Mouse (Mus musculus) CH12.LX (cell line): ENCODE measurements around the gene Htra3. TPM values are rescaled to one million over a fixed set of nuclear protein-coding genes. Genes with fewer than 3 reads are reported as not detected.
A peak's percentile ranks its signal among the peaks of the same experiment; 100 is the strongest.

ENCODE experiments used
- DNase-seq: peaks from one replicate; pipeline ENCODE4 v3.0.0-alpha.2; 2013; ENCODE audit errors: extremely low read depth
- H3K27ac ChIP-seq: 2 replicates; pipeline ENCODE4 v1.5.1; 2012; ENCODE audit warnings: low read depth, mild to moderate bottlenecking, control low read depth, moderate library complexity; ENCODE audit not compliant: insufficient read depth
- H3K27me3 ChIP-seq: replicated peaks from 2 replicates; pipeline ENCODE3; 2012; ENCODE audit warnings: inconsistent platforms
- H3K36me3 ChIP-seq, 2 experiments: replicated peaks in 1 of 2; 2 replicates each; pipeline versions ENCODE3 to v1.6.1; 2012; ENCODE audit warnings: inconsistent platforms in 1 of 2, low read length in 1 of 2, mild to moderate bottlenecking in 1 of 2, mixed read lengths in 1 of 2, moderate library complexity in 1 of 2; ENCODE audit not compliant: control insufficient read depth in 1 of 2, insufficient read depth in 1 of 2
- H3K4me1 ChIP-seq, 2 experiments: 2 replicates each; pipeline ENCODE4 v1.6.1; 2012; ENCODE audit warnings: inconsistent platforms in 1 of 2, moderate library complexity in 1 of 2; ENCODE audit not compliant: insufficient read depth in 2 of 2, control insufficient read depth in 1 of 2
- H3K4me2 ChIP-seq: 2 replicates; pipeline ENCODE4 v1.6.1; 2012; ENCODE audit warnings: low read depth, mild to moderate bottlenecking, control low read depth; ENCODE audit not compliant: poor library complexity, insufficient read depth, severe bottlenecking
- H3K4me3 ChIP-seq, 3 experiments: fragments of 150-350 bp in 1 of 3; sonication (generic) in 1 of 3; replicated peaks in 1 of 3; 2 replicates each; pipeline versions ENCODE3 to v1.5.1; 2011 to 2012; ENCODE audit warnings: low read depth in 2 of 3, low read length in 2 of 3, mild to moderate bottlenecking in 2 of 3, moderate library complexity in 2 of 3, control low read depth in 1 of 3, improper control_type of control experiment in 1 of 3, inconsistent platforms in 1 of 3, mixed read lengths in 1 of 3; ENCODE audit not compliant: poor library complexity in 1 of 3
- H3K79me2 ChIP-seq: replicated peaks from 2 replicates; pipeline ENCODE4 v1.6.1; 2012; ENCODE audit warnings: mild to moderate bottlenecking, moderate library complexity; ENCODE audit not compliant: control insufficient read depth, poor library complexity, insufficient read depth, severe bottlenecking; ENCODE audit errors: extremely low read depth
- H3K9ac ChIP-seq: 2 replicates; pipeline ENCODE4 v1.6.1; 2012; ENCODE audit warnings: low read depth, mild to moderate bottlenecking, control low read depth, moderate library complexity; ENCODE audit not compliant: insufficient read depth
- H3K9me3 ChIP-seq: replicated peaks from 2 replicates; pipeline ENCODE3; 2012; ENCODE audit warnings: low read length, inconsistent platforms, mixed read lengths
- E2F4 ChIP-seq: IDR thresholded peaks from 2 replicates; pipeline ENCODE4 v1.6.1; 2011; ENCODE audit warnings: low read depth, low read length, improper control_type of control experiment; ENCODE audit not compliant: insufficient replicate concordance
- IRF4 ChIP-seq: IDR thresholded peaks from 2 replicates; pipeline ENCODE4 v1.6.1; 2014; ENCODE audit warnings: low read depth, mild to moderate bottlenecking, inconsistent platforms, low read length, improper control_type of control experiment
- JUN ChIP-seq: IDR thresholded peaks from 2 replicates; pipeline ENCODE4 v1.6.1; 2011; ENCODE audit warnings: low read depth, mild to moderate bottlenecking, low read length, improper control_type of control experiment, moderate library complexity; ENCODE audit not compliant: insufficient read depth
- JUND ChIP-seq: conservative IDR thresholded peaks from 2 replicates; pipeline ENCODE4 v1.6.1; 2011; ENCODE audit warnings: low read depth, low read length, improper control_type of control experiment
- KAT2A ChIP-seq: IDR thresholded peaks from 2 replicates; pipeline ENCODE4 v1.6.1; 2012; ENCODE audit warnings: low read length, improper control_type of control experiment, inconsistent platforms; ENCODE audit not compliant: insufficient replicate concordance
- MAFK ChIP-seq: IDR thresholded peaks from 2 replicates; pipeline ENCODE4 v1.6.1; 2011; ENCODE audit warnings: low read length, improper control_type of control experiment; ENCODE audit not compliant: insufficient replicate concordance
- MAZ ChIP-seq: IDR thresholded peaks from 2 replicates; pipeline ENCODE4 v1.6.1; 2012; ENCODE audit warnings: low read depth, mild to moderate bottlenecking, inconsistent platforms, low read length, improper control_type of control experiment, moderate library complexity
- MXI1 ChIP-seq: IDR thresholded peaks from 2 replicates; pipeline ENCODE4 v1.6.1; 2011; ENCODE audit warnings: mild to moderate bottlenecking, low read depth, low read length, improper control_type of control experiment
- POLR2A ChIP-seq: IDR thresholded peaks from 2 replicates; pipeline ENCODE4 v1.6.1; 2011; ENCODE audit warnings: low read depth, mild to moderate bottlenecking, improper control_type of control experiment, low read length
- RCOR1 ChIP-seq: conservative IDR thresholded peaks from 2 replicates; pipeline ENCODE4 v1.6.1; 2012; ENCODE audit warnings: low read depth, mild to moderate bottlenecking, inconsistent platforms, low read length, improper control_type of control experiment
- SIN3A ChIP-seq: IDR thresholded peaks from 2 replicates; pipeline ENCODE4 v1.6.1; 2012; ENCODE audit warnings: low read length, improper control_type of control experiment, inconsistent platforms
- TCF12 ChIP-seq: IDR thresholded peaks from 2 replicates; pipeline ENCODE4 v1.6.1; 2014; ENCODE audit warnings: low read depth, mild to moderate bottlenecking, inconsistent platforms, low read length, improper control_type of control experiment
- ZC3H11A ChIP-seq: IDR thresholded peaks from 2 replicates; pipeline ENCODE4 v1.6.1; 2012; ENCODE audit warnings: low read depth, mild to moderate bottlenecking, inconsistent platforms, low read length, improper control_type of control experiment
- ZNF384 ChIP-seq: IDR thresholded peaks from 2 replicates; pipeline ENCODE4 v1.6.1; 2012; ENCODE audit warnings: low read depth, low read length, improper control_type of control experiment, inconsistent platforms
- dilution Hi-C: fragments of 300-500 bp; cut with MboI; formaldehyde crosslinking; loops from 2 replicates; pipeline ENCODE4 v1.14.3; 2020; ENCODE audit warnings: low sequenced_read_pairs; ENCODE audit not compliant: extremely low pct_unique_long_range_greater_than_20kb, extremely low pct_ligation_motif_present
- in situ Hi-C: fragments of 300-500 bp; cut with MboI; formaldehyde crosslinking; loops from 3 replicates; pipeline ENCODE4 v1.14.3; 2019; ENCODE audit warnings: low sequenced_read_pairs, low pct_ligation_motif_present, low pct_unique_long_range_greater_than_20kb, mixed read lengths
- polyA plus RNA-seq: library from polyadenylated mRNA; unstranded; fragments of >175 nt; gene quantifications from 2 replicates; pipeline ENCODE4 v1.2.1, GENCODE M21; 2012; ENCODE audit warnings: low read depth; ENCODE audit not compliant: insufficient read length
- total RNA-seq, 2 experiments: library from RNA; depleted of rRNA; stranded (reverse); fragments of 300-350 nt in 1 of 2; fragments of >200 nt in 1 of 2; gene quantifications; 2 replicates each; pipeline ENCODE4 v1.2.3; 2012 to 2014

The Htra3 gene
- total and polyA plus RNA-seq, 3 experiments, result not detected

DNA sequence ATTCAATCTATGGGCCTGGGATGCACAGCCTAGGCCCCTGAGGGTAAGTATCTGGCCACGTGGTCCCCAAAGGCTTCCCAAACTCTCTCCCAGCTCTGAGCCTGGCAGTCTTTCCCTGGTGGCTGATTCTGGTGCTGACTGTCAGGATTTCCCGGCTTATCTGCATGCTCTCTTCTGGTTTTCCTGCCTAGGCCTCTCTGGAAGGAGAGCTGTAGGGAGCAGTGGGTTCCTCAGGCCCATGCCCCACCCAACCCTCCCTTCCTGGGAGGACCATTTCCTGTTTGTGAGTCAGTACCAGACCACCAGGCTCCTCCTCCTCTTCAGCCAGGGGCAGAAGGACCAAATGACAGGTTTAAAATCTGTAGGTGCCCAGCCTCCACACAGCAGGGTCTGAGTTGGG, 43.1 kb upstream of the Htra3 start:
- peaks cover 0 to 28% of the 10 kb centered on the region in 2 experiments for H3K36me3 ChIP-seq
- in situ Hi-C loops, result loop anchor here (5.0 kb wide), 1 partner anchor 35 kb away; the partner anchor contains the start of gene Ablim2
- H3K27me3 ChIP-seq, result no peaks in the 10 kb centered on the region
- no peak overlapping the region for H3K4me2 ChIP-seq
- H3K4me3 ChIP-seq, result no peak overlapping the region
- H3K79me2 ChIP-seq, result no peaks in the 10 kb centered on the region
- no peaks in the 10 kb centered on the region for H3K9me3 ChIP-seq
- peaks cover 3 to 53% of the 10 kb centered on the region in 2 experiments for H3K4me1 ChIP-seq
- H3K27ac ChIP-seq, result no peak overlapping the region
- dilution Hi-C loops, result no loop called here
- TF ChIP-seq MAFK (no peak), MXI1 (no peak), IRF4 (no peak), JUND (no peak), MAZ (no peak), JUN (no peak), TCF12 (no peak), ZC3H11A (no peak), KAT2A (no peak), RCOR1 (no peak), ZNF384 (no peak), E2F4 (no peak), SIN3A (no peak)
- TF ChIP-seq, all 38 proteins: peak for 0
- peak; percentile 21 for DNase-seq
- no peak overlapping the region for H3K9ac ChIP-seq

DNA sequence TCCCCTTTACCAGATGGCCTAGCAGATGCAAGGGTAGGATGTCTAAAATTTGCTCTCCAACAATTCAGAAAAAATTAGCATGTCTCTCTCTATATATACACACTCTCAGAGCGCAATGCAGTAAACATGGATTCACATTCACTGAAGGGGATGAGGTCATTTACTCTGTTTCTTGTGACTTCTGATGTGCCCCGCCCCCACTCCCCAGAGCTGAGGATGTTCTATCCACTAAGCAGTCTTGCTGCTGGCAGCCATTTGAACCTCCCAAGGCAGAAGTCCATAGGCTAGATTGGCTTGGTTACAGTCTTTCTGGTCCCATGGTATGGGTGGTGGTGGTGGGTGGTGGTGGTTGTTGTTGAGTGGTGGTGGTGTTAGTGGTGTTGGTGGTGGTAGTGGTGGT, 42.4 kb upstream of the Htra3 start:
- Histone ChIP-seq H3K36me3 (peaks cover 0 to 35% of the 10 kb centered on the region in 2 experiments), H3K27ac (no peak overlapping the region), H3K79me2 (no peaks in the 10 kb centered on the region), H3K27me3 (no peaks in the 10 kb centered on the region), H3K9ac (no peak overlapping the region), H3K4me2 (no peak overlapping the region), H3K9me3 (no peaks in the 10 kb centered on the region), H3K4me3 (no peak overlapping the region), H3K4me1 (peaks cover 3 to 46% of the 10 kb centered on the region in 2 experiments)
- in situ Hi-C loops, result loop anchor here (5.0 kb wide), 1 partner anchor 35 kb away; the partner anchor contains the start of gene Ablim2
- no peak for DNase-seq
- TF ChIP-seq JUN (no peak), MAZ (no peak)
- dilution Hi-C loops, result no loop called here

DNA sequence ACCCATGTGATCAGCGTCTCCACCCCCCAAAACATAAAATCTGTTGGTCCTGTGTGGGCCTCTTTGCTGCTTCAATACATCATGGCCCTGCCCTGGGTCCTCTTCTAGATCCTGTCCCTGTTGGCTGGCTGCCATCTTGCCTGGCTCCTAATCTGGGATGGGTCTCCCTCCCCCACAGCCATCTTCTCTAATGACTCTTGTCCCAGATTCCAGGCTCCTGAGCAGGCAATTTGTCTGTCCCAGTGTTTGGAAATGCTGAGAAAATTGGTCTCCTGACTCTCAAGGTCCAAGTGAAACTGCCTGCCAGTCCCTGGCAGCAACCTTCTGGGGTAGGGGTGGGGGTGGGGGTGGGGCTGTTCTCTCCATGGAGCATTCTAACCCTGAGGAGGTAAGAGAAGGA, 40.3 kb upstream of the Htra3 start:
- Histone ChIP-seq H3K27ac (no peak overlapping the region), H3K9me3 (no peaks in the 10 kb centered on the region), H3K27me3 (no peaks in the 10 kb centered on the region), H3K4me3 (no peak overlapping the region), H3K79me2 (no peaks in the 10 kb centered on the region), H3K36me3 (peaks cover 0 to 40% of the 10 kb centered on the region in 2 experiments)
- no peak for DNase-seq
- no peak for TF ChIP-seq POLR2A
- TF ChIP-seq, all 38 proteins: peak for 0
- peaks cover 3 to 40% of the 10 kb centered on the region in 2 experiments for H3K4me1 ChIP-seq
- in situ Hi-C loops (loop anchor here (5.0 kb wide), 1 partner anchor 37 kb away; the partner anchor contains the start of gene Ablim2), dilution Hi-C loops (no loop called here)
- no peak overlapping the region for H3K9ac ChIP-seq
- H3K4me2 ChIP-seq, result no peak overlapping the region
